Mouse (Mus musculus): ENCODE results near the gene Sntg2.

The Sntg2 gene

GRCm38 (mm10) chr12:30283741-30284140 lies 89.4 kb downstream of the Sntg2 start:
- no peak for DNase-seq (ENCODE audit: low read depth, low spot score)

GRCm38 (mm10) chr12:30272242-30272985 lies 100.8 kb downstream of the Sntg2 start:
- DNase-seq (ENCODE audit: low read depth, low spot score) = no peak

DNA sequence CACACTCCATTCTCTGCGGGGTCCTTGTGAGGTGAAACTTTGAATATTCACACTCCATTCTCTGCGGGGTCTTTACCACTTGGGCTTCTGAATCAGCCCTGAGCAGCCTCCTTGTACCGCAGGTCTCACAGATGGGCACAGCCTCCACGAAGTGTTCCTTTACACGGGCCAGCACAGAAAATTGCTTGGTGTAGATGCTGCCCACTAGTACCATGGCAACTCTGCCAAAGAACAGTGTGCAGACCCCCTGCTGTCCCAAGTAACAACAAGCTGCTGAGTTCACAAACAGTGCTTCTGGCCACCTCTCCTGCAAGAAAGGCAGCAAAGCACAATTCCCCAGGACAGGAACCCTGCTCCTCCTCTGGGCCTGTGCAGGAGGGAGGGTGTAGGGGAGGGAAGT lies 109.0 kb downstream of the Sntg2 start:
- DNase-seq (ENCODE audit: low read depth, low spot score) = no peak

DNA sequence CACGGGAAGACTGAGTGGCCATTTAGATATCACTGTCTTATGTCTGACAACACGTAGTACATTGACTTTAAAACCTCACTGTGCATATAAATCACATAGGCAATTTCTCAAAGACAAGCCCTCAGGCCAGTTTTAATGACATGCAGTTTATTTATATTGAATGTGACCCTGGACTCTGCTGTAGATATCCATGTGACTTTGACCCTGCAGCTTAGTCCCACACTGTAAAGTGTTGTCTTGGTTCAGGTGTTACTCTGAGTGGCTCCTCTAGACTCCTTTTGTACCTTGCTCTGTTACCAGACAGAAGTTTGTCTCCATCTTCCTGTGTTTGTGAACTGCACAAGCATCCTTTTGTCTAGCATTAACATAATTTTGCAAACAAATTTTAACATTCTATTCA lies 112.0 kb downstream of the Sntg2 start:
- no peak for DNase-seq (ENCODE audit: low read depth, low spot score)

GRCm38 (mm10) chr12:30258641-30259040 lies 114.5 kb downstream of the Sntg2 start:
- DNase-seq (ENCODE audit: low read depth, low spot score) = no peak

DNA sequence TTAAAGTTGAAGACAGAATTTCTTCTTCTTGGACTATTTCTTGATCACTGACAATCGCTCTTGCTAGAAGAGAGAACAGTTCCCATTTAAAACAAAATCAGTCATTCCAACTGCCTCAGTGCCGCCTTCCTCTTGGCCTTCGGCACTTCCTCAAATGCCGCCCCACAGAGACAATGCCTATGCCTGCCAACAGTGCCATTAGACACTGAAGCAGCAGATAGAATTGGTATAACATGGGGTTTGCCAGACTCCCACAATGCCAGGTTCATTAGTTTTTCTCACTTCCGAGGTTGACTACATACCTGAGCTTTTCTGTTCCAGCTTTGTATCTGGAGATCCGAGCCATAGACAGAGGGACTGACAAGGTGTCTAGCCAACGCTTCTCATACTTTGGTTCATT lies 115.5 kb downstream of the Sntg2 start:
- DNase-seq (ENCODE audit: low read depth, low spot score) = no peak

- no peak for DNase-seq (ENCODE audit: low read depth, low spot score)
These were observed 117.0 kb downstream of the Sntg2 start for GRCm38 (mm10) chr12:30256207-30256606.

DNA sequence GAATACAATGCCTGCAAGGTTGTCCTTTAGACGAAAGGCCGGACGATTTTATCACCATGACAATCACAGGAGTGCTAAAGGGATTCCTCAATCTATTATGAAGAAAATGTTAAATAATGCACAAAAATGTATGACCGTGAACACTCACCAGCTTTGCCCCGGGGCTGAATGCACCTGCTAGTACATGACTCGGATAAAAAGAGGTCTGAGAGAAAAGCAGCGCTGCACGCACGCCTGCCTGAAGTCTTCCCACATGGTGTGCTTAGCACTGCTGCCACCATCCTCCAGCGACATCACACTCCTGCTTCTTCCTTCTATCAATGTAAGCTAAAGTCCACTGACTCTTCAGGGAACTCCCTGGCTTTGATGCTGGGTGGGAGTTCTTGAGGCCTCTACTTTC lies 118.6 kb downstream of the Sntg2 start:
- no peak for DNase-seq (ENCODE audit: low read depth, low spot score)

DNA sequence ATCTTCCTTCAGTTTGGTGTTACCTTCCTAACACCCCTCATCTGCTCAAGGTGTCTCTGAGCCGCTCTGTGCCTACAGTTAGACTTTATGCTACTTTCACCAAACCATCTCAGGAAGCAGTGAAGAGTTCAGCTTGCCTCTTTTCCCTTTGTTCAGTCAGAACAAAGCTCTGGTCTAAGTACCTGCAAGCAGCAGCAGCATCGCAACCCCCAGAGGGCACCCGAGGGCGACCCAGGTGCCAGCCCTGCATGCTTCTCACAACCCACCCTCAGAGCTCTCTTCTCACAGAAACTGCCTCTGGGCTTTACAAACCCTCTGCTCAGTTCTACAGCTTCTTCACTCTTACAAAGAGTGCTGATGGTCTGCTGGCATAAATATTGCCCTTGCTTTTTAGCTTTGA lies 120.8 kb downstream of the Sntg2 start:
- DNase-seq (ENCODE audit: low read depth, low spot score) = no peak

- DNase-seq (ENCODE audit: low read depth, low spot score) = no peak
These were observed 121.8 kb downstream of the Sntg2 start for GRCm38 (mm10) chr12:30251283-30251829.

GRCm38 (mm10) chr12:30249068-30249467 lies 124.1 kb downstream of the Sntg2 start:
- no peak for DNase-seq (ENCODE audit: low read depth, low spot score)

DNA sequence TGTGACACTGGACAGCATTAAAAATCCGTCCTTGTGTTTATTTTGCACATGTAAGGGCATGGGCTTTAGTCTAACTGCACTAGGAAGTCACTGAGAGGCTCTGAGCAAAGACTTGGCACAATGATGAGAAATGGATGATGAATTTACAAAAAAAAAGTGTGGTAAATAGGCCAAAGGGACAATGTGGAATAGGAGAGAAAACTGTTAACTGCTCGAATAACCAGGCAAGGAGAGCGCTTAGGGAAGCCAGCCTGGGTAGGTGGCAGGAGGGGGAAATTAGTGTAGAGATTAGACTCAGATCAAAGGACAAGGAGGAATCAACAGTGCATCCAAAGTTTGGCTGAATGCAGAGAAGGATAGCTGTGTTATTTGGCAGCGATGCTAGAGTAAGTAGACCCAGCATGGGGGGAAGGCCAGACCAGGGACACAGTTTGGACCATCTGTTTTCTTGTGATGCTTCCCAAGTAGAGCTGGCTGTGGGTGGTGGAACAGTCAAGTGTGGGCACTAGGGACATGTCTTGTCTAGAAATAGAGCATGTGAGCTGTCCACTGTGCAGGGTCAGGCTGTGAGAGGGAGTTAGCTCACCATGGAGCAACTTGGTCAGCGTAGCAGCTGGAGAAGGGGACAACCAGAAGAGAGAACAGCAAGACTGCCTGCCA lies 126.8 kb downstream of the Sntg2 start:
- DNase-seq (ENCODE audit: low read depth, low spot score) = no peak

DNA sequence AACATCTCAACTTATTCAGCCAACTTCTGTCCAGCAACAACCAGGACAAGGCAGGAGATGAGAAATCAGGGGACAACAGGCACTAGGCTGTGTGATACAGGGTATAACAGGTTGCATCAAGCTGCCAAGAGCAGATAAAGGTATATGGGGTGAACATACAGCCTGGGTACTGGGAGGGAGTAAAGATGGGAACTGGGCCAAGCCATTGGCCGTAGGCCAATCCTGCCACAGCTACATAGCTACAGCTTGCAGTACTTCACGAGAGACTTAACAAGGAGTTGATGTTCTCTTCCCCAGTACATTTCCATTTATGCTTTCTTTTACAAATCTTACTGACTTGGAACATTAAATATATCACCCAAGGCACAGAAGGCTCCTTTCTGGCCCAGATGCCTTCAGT lies 129.0 kb downstream of the Sntg2 start:
- DNase-seq (ENCODE audit: low read depth, low spot score) = no peak

- DNase-seq (ENCODE audit: low read depth, low spot score) = no peak
These were observed 132.3 kb downstream of the Sntg2 start for GRCm38 (mm10) chr12:30240891-30241290.

- no peak for DNase-seq (ENCODE audit: low read depth, low spot score)
These were observed 138.2 kb downstream of the Sntg2 start for GRCm38 (mm10) chr12:30234940-30235339.

DNA sequence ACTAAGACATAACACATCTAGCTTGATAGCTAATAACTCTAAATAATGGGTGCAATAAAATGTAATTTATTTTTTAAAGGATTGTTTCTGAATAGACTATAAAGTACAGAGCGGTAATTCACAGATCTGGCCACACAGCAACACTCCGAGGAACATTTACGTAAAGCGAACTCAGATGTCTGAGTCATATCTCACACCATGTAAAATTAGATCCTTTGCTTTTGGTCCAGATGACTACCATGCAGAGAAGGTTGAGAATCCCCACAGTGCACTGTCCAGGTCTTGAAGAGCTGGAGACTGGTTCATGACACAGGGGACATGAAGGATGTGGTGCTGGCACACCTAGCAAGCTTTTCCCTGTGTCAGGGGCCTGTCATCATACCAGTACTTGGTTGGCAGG lies 145.2 kb downstream of the Sntg2 start:
- no peak for DNase-seq (ENCODE audit: low read depth, low spot score)

DNA sequence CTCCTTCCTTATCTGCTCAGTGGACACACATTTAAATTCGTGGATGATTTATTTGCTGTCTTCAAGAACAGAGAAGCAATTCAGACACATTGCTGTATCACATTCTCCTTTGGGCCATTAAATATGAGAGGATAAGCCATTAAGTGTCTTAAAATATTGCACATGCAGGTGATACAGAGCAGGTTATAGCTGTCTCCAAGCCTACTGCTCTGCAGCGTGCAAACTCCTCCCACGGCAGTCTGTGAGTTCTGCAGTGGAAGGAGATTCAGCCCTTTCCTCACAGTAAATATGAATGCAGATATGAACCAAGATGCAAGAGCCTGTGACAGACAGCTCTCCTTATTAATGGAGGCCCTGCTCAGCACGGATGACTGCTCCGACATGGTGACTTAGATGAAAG lies 146.9 kb downstream of the Sntg2 start:
- DNase-seq (ENCODE audit: low read depth, low spot score) = no peak

- no peak for DNase-seq (ENCODE audit: low read depth, low spot score)
These were observed 156.3 kb downstream of the Sntg2 start for GRCm38 (mm10) chr12:30216762-30217441.

- no peak for DNase-seq (ENCODE audit: low read depth, low spot score)
These were observed 158.4 kb downstream of the Sntg2 start for GRCm38 (mm10) chr12:30214761-30215160.

DNA sequence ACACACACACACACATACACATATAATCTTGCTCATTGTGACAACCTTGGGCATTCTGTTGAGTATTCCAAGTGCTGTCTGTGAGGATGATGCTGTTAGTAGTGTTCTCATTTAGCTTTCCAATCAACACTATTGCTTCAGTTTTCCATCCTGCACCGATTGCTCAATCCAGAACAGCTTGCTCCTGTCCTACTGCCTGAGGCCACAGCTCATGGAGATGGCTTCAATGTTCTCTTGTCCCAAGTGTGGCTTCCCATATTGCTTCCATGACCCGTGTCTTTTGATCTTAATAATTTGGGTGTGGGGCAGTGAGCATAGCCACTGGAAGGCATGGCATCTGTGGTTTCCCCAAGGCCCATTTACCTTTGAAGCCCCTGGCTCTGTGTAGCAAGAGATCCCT lies 162.8 kb downstream of the Sntg2 start:
- DNase-seq (ENCODE audit: low read depth, low spot score) = no peak

GRCm38 (mm10) chr12:30208527-30208926 lies 164.6 kb downstream of the Sntg2 start:
- DNase-seq (ENCODE audit: low read depth, low spot score) = no peak

DNA sequence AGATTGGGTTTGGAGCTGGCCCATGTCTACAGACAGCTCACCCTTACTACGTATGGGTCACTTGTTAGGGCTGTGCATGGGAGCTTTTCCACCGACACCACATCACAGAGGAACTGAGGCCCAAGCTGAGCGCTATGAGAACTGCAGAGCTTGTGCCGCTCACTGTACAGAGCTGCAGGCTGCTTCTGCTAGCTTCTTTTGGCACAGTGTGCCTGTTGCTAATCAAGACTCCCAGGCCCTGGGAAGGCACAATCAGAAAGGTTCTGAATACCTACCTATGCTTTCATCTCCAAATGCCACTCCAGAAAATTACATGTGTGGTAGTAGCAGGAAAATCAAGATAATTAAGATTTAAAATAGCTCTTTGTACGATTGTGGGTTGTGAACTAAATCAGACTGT lies 165.1 kb downstream of the Sntg2 start:
- DNase-seq (ENCODE audit: low read depth, low spot score) = no peak

DNA sequence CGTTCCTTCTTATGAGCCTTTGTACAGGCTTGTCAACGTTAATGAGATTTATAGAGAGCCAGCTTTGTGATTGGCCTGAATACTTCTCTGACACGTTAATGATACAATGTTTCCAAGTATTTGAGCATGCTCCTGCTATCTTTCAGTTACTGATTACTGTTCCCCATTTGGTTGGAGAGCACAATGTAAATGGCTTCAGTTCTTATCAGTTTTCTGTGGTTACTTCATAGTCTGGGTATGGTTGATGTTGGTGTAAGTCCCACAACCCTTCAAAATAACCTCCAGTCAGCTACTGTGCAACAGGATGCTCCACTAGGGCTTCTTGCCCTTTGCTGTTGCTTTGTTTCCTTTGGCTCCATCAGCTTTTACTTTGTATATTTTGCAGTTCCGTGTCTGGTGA lies 168.7 kb downstream of the Sntg2 start:
- DNase-seq (ENCODE audit: low read depth, low spot score) = no peak

Data from 3T3-L1 (cell line).